Mouse (Mus musculus): ENCODE data around the gene Cdkn2aip.

Gene Cdkn2aip

GRCm38 (mm10) chr8:47713761-47714745, at the start of gene Cdkn2aip:
TSS of gene Cdkn2aip (minus strand) at chr8:47713932.
- DNase-seq: peak; percentile 96 to 97

- DNase-seq: no peak
Observed at GRCm38 (mm10) chr8:47763194-47763593, 49.5 kb upstream of the Cdkn2aip start.

DNA sequence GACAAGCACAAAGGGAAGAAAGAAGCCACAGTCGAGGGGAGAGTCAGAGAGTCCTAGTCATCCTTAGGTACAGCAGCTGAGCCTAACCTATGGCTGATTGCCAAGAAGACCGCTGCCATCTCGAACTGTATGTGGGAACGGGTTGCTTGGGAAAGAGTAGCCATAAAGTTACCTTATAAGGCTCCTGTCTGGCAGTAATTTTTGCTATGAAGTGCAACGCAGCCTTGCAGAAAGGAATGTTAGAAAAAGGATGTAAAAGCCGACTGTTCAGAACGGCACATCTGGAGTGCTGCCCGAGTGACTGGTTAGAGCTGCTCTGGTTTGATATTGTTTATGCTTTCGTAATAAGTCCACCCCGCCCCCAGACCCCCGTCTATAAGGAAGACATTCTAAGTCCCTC, 47.0 kb upstream of the Cdkn2aip start:
- no peak for DNase-seq

DNA sequence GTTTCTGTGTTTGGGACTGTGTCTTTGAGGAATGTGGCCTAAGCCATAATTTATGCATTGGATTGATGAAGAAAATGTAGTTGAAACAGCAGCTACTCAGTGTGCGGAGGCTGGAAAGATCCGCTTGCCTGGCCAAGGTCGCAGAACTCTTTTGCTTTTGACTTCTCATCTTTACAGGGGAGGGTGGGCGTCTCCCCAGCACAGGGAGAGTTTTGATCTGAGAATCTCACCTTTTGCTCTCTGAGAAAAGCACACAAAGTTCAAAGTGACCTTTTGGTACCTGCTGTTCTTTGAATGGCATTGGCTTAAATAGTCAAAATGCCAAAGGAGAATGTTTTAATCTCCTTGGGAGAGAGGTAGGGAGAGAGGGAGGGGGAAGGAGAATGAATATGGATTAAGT, 46.5 kb upstream of the Cdkn2aip start:
- no peak for DNase-seq

- no peak for DNase-seq
Observed at GRCm38 (mm10) chr8:47753121-47753520, 39.4 kb upstream of the Cdkn2aip start.

GRCm38 (mm10) chr8:47750096-47750495, 36.4 kb upstream of the Cdkn2aip start:
- no peak for DNase-seq

- no peak for DNase-seq
Observed at GRCm38 (mm10) chr8:47749491-47749890, 35.8 kb upstream of the Cdkn2aip start.

DNA sequence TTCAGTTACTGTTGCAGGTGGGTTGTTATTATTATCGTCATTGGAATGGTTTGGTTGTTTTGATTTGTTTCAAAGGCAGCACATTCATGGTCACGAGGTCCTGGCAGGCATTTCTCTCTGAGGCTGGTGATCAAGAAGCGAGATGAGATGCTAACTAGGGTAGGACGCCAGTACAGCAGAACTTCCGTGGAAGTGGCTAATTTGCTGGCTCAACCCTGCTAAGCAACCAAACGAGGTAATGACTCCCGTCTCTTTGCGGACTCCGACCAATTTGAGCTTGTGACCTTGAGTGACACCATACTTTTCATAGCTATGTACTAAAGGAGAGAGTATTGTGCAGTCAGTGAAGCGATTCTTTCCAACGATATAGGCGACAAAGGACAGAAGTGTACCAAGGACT, 32.6 kb upstream of the Cdkn2aip start:
- DNase-seq: no peak

DNA sequence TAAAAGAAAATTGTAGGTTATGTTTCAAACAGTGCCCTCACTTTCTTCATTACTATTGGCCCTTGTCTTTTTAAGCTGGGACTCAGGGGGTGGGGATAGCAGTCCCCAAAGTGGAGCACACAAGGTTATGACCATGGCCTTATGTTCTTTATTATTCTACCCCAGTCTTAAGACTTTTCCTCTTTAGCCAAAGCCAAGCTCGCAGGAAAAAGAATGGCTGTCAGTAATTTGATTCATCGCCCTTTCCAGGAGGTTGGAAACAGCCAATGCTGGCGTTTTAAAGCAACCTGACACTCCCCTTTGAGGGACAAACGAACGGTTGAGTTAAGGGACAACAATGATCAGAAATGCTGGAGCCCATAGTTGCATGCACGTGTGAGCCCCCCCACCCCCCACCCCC, 32.1 kb upstream of the Cdkn2aip start:
- DNase-seq: no peak

- no peak for DNase-seq
Observed at GRCm38 (mm10) chr8:47744803-47745202, 31.1 kb upstream of the Cdkn2aip start.

GRCm38 (mm10) chr8:47743419-47743818, 29.7 kb upstream of the Cdkn2aip start:
- peak; percentile 87 to 92 for DNase-seq

DNA sequence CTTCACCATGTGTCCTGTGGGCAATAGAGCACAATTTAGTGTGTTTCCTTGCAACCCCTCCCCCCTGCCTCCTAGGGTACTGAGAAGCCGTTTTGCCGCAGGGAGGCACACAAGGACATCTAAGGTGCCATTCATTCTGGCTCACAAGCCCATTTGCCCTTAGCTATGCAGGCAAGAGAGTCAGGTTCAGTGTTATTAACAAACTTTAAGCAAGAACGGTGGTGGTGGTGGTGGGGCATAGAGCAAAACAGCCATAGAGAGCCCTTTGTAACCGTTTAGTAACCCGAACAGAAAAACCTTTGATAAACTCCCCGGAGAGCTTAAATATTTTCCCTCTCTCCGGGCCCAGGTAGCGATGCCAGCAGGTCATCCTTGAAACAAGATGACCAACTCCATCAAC, 29.3 kb upstream of the Cdkn2aip start:
- no peak for DNase-seq

DNA sequence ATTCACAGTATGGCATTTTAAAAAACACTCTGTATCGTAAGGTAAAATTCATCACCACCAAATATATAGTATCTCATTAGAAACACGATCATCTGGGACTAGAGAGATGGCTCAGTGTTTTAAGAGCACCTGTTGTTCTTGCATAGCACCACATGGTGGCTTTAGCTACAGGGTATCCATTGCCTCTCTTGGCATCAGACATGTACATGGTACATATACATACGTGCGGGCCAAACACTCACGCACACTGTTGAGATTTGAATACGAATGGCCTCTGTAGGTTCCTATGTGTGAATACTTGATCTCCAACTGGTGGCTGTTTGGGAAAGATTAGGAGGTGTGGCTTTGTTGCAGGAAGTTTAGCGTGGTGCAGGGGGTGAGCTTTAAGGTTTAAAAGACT, 28.6 kb upstream of the Cdkn2aip start:
- no peak for DNase-seq

- no peak for DNase-seq
Observed at GRCm38 (mm10) chr8:47737120-47737519, 23.4 kb upstream of the Cdkn2aip start.

GRCm38 (mm10) chr8:47729324-47729723, 15.6 kb upstream of the Cdkn2aip start:
- DNase-seq: no peak

DNA sequence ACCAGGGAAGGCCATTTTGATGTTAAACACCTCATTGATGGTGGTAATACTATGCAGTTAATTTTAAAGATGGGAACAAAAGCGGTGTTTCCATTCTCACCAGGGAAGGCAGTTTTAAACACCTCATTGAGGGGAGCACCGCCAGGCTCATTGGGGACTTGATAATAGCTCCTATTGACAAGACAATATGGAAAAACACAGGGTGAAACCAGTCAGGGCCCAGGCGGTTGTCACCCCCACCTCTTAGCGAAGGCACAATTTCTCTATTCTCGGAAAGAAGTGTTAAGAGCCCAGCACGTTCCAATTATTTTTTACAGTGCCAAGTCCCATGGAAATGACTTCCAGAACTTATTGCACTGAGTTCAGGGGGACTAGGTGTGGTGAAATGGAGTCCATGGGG, 13.2 kb upstream of the Cdkn2aip start:
- DNase-seq: no peak

DNA sequence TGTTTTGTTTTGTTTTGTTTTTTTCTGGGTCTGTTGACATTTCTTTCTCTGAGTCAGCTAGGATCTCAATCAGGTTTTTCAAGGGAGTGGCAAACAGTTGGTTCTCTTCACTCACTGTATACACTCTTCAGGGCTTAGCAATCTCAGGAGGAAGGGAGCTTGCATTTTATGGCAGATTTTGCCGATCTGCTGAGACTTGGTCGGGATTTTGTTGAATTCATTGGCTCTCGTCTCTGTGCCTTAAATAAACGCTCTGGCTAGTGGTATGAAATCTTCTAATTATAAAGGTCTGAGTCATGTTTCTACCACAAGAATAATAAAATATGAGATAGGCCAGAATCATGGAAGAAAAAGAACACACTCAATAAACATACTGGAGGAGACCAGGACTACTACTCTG, 7.9 kb upstream of the Cdkn2aip start:
- DNase-seq: no peak

GRCm38 (mm10) chr8:47718641-47719040, 4.9 kb upstream of the Cdkn2aip start:
- DNase-seq: no peak

DNA sequence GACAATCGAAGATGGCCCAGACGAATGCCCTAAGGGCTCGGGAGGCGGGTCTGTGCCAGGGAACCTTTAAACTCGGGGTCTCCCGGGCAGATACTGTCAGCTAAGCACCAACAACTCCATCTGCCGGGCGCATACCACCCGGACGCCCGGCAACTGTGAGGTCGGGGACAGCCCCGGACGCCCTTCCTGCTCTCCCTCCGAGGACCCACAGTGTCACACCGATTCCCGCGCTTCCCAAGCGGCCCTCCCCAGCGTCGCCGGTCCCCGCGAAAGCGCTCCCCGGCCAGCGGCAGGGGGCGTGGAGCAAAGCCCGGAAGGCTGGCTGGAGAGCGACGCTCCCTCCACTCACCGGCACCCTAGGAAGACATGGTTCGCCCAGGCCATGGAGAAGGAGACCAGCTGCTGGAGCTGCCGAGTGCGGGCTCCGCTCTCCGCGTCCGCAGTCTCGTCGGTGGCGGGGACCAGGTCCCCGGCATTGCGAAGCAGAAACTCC, 515 bp downstream of the Cdkn2aip start:
- DNase-seq: no peak

DNA sequence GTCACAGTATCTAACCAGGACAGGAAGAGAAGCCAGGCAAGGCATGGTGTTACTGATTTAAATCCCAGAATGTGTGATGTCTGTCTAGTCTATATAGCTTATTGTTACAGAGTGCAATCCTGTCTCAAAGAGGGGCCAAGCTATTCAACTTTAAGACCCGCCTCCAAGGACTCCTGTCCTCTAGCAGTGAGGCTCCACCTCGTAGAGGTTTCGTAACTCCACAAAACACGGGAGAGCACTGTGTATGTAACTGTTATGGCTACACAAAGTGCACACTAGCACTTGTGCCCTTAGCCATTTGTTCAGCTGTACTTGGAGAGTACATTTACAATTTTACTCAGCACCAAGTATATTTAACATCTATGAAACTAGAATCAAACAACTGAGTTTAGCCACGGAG, 5.6 kb downstream of the Cdkn2aip start:
- DNase-seq: no peak

DNA sequence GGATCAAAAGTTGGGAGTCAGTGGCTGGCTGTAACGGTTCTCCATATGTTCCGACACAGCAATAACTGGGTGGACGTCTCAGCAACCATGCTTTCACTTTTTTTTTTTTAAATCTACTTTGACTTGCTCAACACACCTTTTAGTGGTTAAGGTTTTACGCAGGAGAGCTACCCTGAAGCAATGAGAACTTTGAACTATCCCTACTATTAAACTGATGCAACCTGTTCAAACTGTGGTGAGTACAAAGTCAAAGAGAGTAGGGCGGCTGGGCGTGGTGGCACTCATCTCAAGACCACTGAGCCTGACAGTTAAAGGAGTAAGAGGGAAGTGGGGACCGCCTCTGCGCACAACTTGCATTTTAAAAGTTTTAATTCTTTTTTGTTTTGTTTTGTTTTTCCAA, 7.0 kb downstream of the Cdkn2aip start:
- DNase-seq: no peak

GRCm38 (mm10) chr8:47702333-47702732, 11.4 kb downstream of the Cdkn2aip start:
- DNase-seq: no peak

DNA sequence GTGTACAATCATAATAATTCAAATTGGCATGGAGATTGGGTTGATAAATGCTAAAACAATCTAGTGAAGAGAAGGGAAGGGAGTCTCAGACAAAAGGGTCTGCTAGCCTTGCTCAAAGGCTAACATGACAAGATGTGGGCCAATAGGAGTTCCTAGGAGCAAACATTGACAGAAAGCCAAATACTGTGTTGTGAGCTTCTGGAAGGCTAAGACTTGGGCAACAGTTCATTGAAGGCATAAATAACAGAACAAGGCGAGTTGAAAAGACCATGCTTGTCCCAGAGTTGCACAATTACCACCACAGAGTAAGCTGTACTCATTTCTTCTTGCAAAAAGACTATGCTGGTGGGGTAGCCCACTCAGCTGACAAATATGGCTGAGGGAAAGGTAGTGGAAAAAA, 16.0 kb downstream of the Cdkn2aip start:
- no peak for DNase-seq

GRCm38 (mm10) chr8:47695431-47696105, 18.2 kb downstream of the Cdkn2aip start:
- DNase-seq: no peak
